Mouse (Mus musculus): ENCODE measurements at regions not wholly inside any gene's neighbourhood (a gene's known extent, or its start where the extent isn't known, plus 50 kb on each side); places are given as distances from the start of the nearest gene placed in this dataset.

GRCm38 (mm10) chr12:52636186-52636881 is 62.8 kb upstream of the Akap6 start:
- no peak for DNase-seq (ENCODE audit: extremely low read depth, low read depth, low spot score)
- Histone ChIP-seq H3K79me2 (ENCODE audit: control insufficient read depth, insufficient read depth, low read length) (no peaks in the 10 kb centered on the region), H3K9ac (ENCODE audit: low read depth, low read length) (no peak overlapping the region), H3K4me1 (ENCODE audit: control insufficient read depth, insufficient read depth, low read length) (no peaks in the 10 kb centered on the region), H3K27me3 (ENCODE audit: control insufficient read depth, insufficient read depth, low read length) (no peaks in the 10 kb centered on the region), H3K36me3 (ENCODE audit: control insufficient read depth, insufficient read depth, low read length) (no peaks in the 10 kb centered on the region), H3K27ac (replicated peaks; ENCODE audit: insufficient read depth, low read depth, low read length) (no peak overlapping the region), H3K4me3 (ENCODE audit: insufficient read depth, low read depth, low read length) (no peak overlapping the region)
- TF ChIP-seq POLR2A (IDR thresholded peaks at IDR 0.05; ENCODE audit: extremely low read depth, insufficient read depth, low read length), result no peak
- no peak for TF ChIP-seq CTCF (IDR thresholded peaks at IDR 0.05; ENCODE audit: low read depth, low read length)
- WGBS, result 83% methylated on average over 6 of the region's 6 CpGs

- DNase-seq (ENCODE audit: extremely low read depth, low read depth, low spot score), result no peak
- no peaks in the 10 kb centered on the region for H3K4me1 ChIP-seq (ENCODE audit: control insufficient read depth, insufficient read depth, low read length)
- H3K9ac ChIP-seq (ENCODE audit: low read depth, low read length), result no peak overlapping the region
- no peak overlapping the region for H3K4me3 ChIP-seq (ENCODE audit: insufficient read depth, low read depth, low read length)
- WGBS, result 91% methylated on average over 4 of the region's 4 CpGs
- H3K27ac ChIP-seq (replicated peaks; ENCODE audit: insufficient read depth, low read depth, low read length), result no peak overlapping the region
- no peak for TF ChIP-seq POLR2A (IDR thresholded peaks at IDR 0.05; ENCODE audit: extremely low read depth, insufficient read depth, low read length)
- TF ChIP-seq CTCF (IDR thresholded peaks at IDR 0.05; ENCODE audit: low read depth, low read length), result no peak
- H3K36me3 ChIP-seq (ENCODE audit: control insufficient read depth, insufficient read depth, low read length), result no peaks in the 10 kb centered on the region
- no peaks in the 10 kb centered on the region for H3K79me2 ChIP-seq (ENCODE audit: control insufficient read depth, insufficient read depth, low read length)
- no peaks in the 10 kb centered on the region for H3K27me3 ChIP-seq (ENCODE audit: control insufficient read depth, insufficient read depth, low read length)
These were observed 62.3 kb upstream of the Akap6 start for GRCm38 (mm10) chr12:52636920-52637319.

GRCm38 (mm10) chr12:52637506-52638249 is 61.5 kb upstream of the Akap6 start:
- Histone ChIP-seq H3K9ac (ENCODE audit: low read depth, low read length) (no peak overlapping the region), H3K79me2 (ENCODE audit: control insufficient read depth, insufficient read depth, low read length) (no peaks in the 10 kb centered on the region), H3K27me3 (ENCODE audit: control insufficient read depth, insufficient read depth, low read length) (no peaks in the 10 kb centered on the region), H3K4me1 (ENCODE audit: control insufficient read depth, insufficient read depth, low read length) (no peaks in the 10 kb centered on the region), H3K4me3 (ENCODE audit: insufficient read depth, low read depth, low read length) (no peak overlapping the region), H3K27ac (replicated peaks; ENCODE audit: insufficient read depth, low read depth, low read length) (no peak overlapping the region), H3K36me3 (ENCODE audit: control insufficient read depth, insufficient read depth, low read length) (no peaks in the 10 kb centered on the region)
- DNase-seq (ENCODE audit: extremely low read depth, low read depth, low spot score), result peak; percentile 37
- TF ChIP-seq CTCF (IDR thresholded peaks at IDR 0.05; ENCODE audit: low read depth, low read length) (peak; percentile 32; the same call in 1 of the 2 replicates), POLR2A (IDR thresholded peaks at IDR 0.05; ENCODE audit: extremely low read depth, insufficient read depth, low read length) (no peak)
- WGBS, result 58% methylated on average over 14 of the region's 14 CpGs

GRCm38 (mm10) chr12:52638461-52638860 is 60.7 kb upstream of the Akap6 start:
- Histone ChIP-seq H3K4me1 (ENCODE audit: control insufficient read depth, insufficient read depth, low read length) (no peaks in the 10 kb centered on the region), H3K36me3 (ENCODE audit: control insufficient read depth, insufficient read depth, low read length) (no peaks in the 10 kb centered on the region), H3K27me3 (ENCODE audit: control insufficient read depth, insufficient read depth, low read length) (no peaks in the 10 kb centered on the region), H3K79me2 (ENCODE audit: control insufficient read depth, insufficient read depth, low read length) (no peaks in the 10 kb centered on the region), H3K27ac (replicated peaks; ENCODE audit: insufficient read depth, low read depth, low read length) (no peak overlapping the region), H3K9ac (ENCODE audit: low read depth, low read length) (no peak overlapping the region), H3K4me3 (ENCODE audit: insufficient read depth, low read depth, low read length) (no peak overlapping the region)
- TF ChIP-seq CTCF (IDR thresholded peaks at IDR 0.05; ENCODE audit: low read depth, low read length), result no peak
- no peak for TF ChIP-seq POLR2A (IDR thresholded peaks at IDR 0.05; ENCODE audit: extremely low read depth, insufficient read depth, low read length)
- DNase-seq (ENCODE audit: extremely low read depth, low read depth, low spot score), result no peak
- 63% methylated on average over 11 of the region's 11 CpGs for WGBS

DNA sequence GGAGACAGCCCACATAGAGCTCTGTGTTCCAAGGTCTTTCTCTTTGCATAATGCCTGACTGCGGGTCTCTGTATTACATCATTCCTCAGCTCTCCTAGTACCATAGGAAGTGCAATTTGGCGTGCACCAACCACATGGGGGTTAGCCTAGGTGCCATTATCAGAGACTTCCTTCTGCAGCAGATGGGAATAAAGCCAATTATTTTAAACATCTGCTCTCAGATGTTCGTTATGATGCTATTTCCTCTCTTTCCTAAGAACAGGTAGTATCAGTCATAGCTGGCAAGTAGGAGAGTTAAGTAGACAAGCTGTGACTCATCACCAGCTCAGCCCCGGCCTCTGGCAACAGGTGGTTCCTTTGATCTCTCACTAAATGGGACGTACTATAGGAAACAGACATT is 55.1 kb upstream of the Akap6 start:
- DNase-seq (ENCODE audit: extremely low read depth, low read depth, low spot score), result no peak
- 68% methylated on average over 5 of the region's 5 CpGs for WGBS
- H3K4me1 ChIP-seq (ENCODE audit: control insufficient read depth, insufficient read depth, low read length), result no peaks in the 10 kb centered on the region
- H3K27me3 ChIP-seq (ENCODE audit: control insufficient read depth, insufficient read depth, low read length), result no peaks in the 10 kb centered on the region
- no peaks in the 10 kb centered on the region for H3K36me3 ChIP-seq (ENCODE audit: control insufficient read depth, insufficient read depth, low read length)
- TF ChIP-seq CTCF (IDR thresholded peaks at IDR 0.05; ENCODE audit: low read depth, low read length) (no peak), POLR2A (IDR thresholded peaks at IDR 0.05; ENCODE audit: extremely low read depth, insufficient read depth, low read length) (no peak)
- H3K79me2 ChIP-seq (ENCODE audit: control insufficient read depth, insufficient read depth, low read length), result no peaks in the 10 kb centered on the region
- H3K4me3 ChIP-seq (ENCODE audit: insufficient read depth, low read depth, low read length), result no peak overlapping the region
- no peak overlapping the region for H3K9ac ChIP-seq (ENCODE audit: low read depth, low read length)
- H3K27ac ChIP-seq (replicated peaks; ENCODE audit: insufficient read depth, low read depth, low read length), result no peak overlapping the region
